Mouse (Mus musculus) liver, embryonic 14 days (tissue): ENCODE data around the gene Srxn1. TPM values are rescaled to one million over a fixed set of nuclear protein-coding genes. Genes with fewer than 3 reads are reported as not detected.

Experiments used
- polyA plus RNA-seq: library from polyadenylated mRNA; depleted of rRNA; stranded (reverse); fragments of >200 nt; gene quantifications from 2 replicates; pipeline ENCODE4 v1.2.3, GENCODE M21; 2012; rRNA removed

The Srxn1 gene
- polyA plus RNA-seq: 9.6 and 14.0 TPM in 2 replicates

GRCm38 (mm10) chr2:152105318-152106224, at the start of gene Srxn1:
Gene Srxn1, plus strand, starts transcription at chr2:152105516.

GRCm38 (mm10) chr2:152080685-152081541, 24.4 kb upstream of the Srxn1 start, which contains the start of gene Scrt2:
Gene Scrt2, plus strand, starts transcription at chr2:152081529.

GRCm38 (mm10) chr2:152143279-152144157, 38.2 kb downstream of the Srxn1 start, which contains the start of gene Tcf15:
Gene Tcf15, plus strand, starts transcription at chr2:152143561.

Other genes with a start within 250 kb of the Srxn1 start
- 0.01 and 0.02 TPM in 2 replicates for gene Angpt4, start 194.3 kb upstream of the Srxn1 start, polyA plus RNA-seq
- gene Fam110a, start 125.3 kb upstream of the Srxn1 start, polyA plus RNA-seq: 4.3 and 5.8 TPM in 2 replicates
- 0.92 and 1.00 TPM in 2 replicates for gene Slc52a3, start 109.0 kb upstream of the Srxn1 start, polyA plus RNA-seq
- gene Scrt2, start 24.0 kb upstream of the Srxn1 start, polyA plus RNA-seq: 0.01 TPM in 1 of 2 replicates, not detected in the other
- 0.10 and 0.24 TPM in 2 replicates for gene Tcf15, start 38.0 kb downstream of the Srxn1 start, polyA plus RNA-seq
- gene Csnk2a1, start 121.3 kb downstream of the Srxn1 start, polyA plus RNA-seq: 22.7 and 27.5 TPM in 2 replicates
- gene Tbc1d20, start 188.3 kb downstream of the Srxn1 start, polyA plus RNA-seq: 9.2 and 9.9 TPM in 2 replicates
- 42.7 and 45.8 TPM in 2 replicates for gene Rbck1, start 227.1 kb downstream of the Srxn1 start, polyA plus RNA-seq
- gene Trib3, start 238.5 kb downstream of the Srxn1 start, polyA plus RNA-seq: 0.77 and 1.8 TPM in 2 replicates